Mouse (Mus musculus): ENCODE results near the gene Zfp423. TPM values are rescaled to one million over a fixed set of nuclear protein-coding genes. Genes with fewer than 3 reads are reported as not detected.

Zfp423 gene
- polyA plus RNA-seq, 1 experiment from 2014 or later = 40.3 TPM

DNA sequence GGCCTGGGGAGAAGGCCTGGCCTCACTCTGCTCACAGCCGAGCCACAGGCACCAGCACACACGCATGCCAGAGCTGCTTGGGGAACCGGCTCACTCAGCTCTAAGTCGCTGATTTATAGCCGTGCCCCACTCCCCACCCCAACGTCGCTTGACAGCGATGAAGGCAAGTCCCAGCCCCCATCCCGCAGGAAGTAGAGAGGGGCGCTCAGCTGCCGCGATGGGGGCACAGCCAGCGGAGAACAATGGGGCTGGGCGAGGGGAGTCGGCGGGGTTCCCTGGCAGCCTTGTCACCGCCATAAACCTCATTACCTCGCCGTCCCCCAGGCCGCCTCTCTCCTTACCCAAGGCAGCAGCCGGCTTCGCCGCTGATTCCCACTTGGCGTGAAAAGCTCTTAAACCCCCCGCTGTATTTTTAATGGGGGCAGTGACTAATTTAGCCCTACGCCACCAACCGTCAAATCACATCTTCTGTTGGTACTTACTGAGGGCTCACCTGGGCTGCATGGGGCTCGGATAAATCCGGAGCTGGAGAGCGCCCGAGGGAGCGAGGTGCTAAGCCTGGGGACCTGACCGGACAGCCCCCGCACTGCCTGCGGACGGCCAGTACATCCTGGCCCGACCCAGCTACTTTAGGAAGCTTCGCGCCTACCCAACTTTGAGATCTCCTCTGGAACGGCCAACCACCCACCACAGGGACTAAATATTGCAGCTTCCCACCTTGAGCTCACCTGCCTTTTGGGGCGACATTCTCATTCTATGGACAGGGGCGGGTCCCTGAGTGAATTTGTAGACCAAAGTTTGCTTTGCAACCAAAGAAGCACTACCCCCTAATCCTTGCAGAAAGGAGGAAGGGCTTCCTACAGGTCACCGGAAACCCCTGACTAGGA lies 299.1 kb downstream of the Zfp423 start:
- peak; percentile 20 for ATAC-seq (ENCODE audit: low FRiP score)
- peak; percentile 93 for DNase-seq (ENCODE audit: low spot score, missing footprints)

DNA sequence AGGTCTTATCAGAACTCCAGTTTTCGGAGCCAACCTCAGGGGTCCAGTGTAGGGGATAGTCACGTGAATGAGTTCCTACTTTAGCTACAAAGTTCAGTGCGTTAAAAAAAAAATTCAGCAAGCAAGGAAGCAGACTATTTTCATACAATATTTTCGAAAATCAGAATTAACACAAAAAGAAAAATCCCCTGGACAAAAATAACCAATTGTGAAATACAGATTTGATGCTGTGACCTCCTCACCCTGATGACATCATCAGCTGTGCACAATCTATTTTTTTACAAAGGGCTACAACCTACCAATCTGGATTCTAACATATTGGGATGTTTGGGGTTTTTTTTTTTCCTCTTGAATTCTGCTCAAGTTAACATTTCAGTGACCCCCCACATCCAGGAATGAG lies 301.9 kb downstream of the Zfp423 start:
- Histone ChIP-seq H3K4me2 (no peak overlapping the region), H3K27ac (ENCODE audit: low read depth, low read length) (no peak overlapping the region), H3K4me3 (ENCODE audit: low read depth, low read length) (no peak overlapping the region), H3K27me3 (ENCODE audit: control insufficient read depth, insufficient read depth, low read length) (peaks cover 18% of the 10 kb centered on the region), H3K36me3 (ENCODE audit: control insufficient read depth, insufficient read depth, low read length) (no peaks in the 10 kb centered on the region), H3K4me1 (ENCODE audit: control insufficient read depth, insufficient read depth, low read length) (peaks cover 33% of the 10 kb centered on the region), H3K9ac (ENCODE audit: low read length) (no peak overlapping the region), H3K9me3 (ENCODE audit: control insufficient read depth, low read length) (no peaks in the 10 kb centered on the region)
- ATAC-seq (ENCODE audit: low FRiP score) (no peak), DNase-seq (ENCODE audit: low spot score, missing footprints) (no peak)
- 73% methylated on average over 4 of the region's 4 CpGs for WGBS

More for the DNA sequence above, 299.1 kb downstream of the Zfp423 start:
- Histone ChIP-seq H3K36me3 (ENCODE audit: control insufficient read depth, insufficient read depth, low read length) (no peaks in the 10 kb centered on the region), H3K9ac (ENCODE audit: low read length) (peak overlapping the region; percentile 41; the same call in 1 of the 2 replicates), H3K4me1 (ENCODE audit: control insufficient read depth, insufficient read depth, low read length) (peaks cover 44% of the 10 kb centered on the region), H3K4me3 (ENCODE audit: low read depth, low read length) (no peak overlapping the region; the same call in 1 of the 2 replicates), H3K4me2 (peak overlapping the region; percentile 37), H3K27ac (ENCODE audit: low read depth, low read length) (no peak overlapping the region), H3K9me3 (ENCODE audit: control insufficient read depth, low read length) (no peaks in the 10 kb centered on the region), H3K27me3 (ENCODE audit: control insufficient read depth, insufficient read depth, low read length) (peaks cover 18% of the 10 kb centered on the region)
- WGBS = 2% methylated on average over 43 of the region's 43 CpGs

DNA sequence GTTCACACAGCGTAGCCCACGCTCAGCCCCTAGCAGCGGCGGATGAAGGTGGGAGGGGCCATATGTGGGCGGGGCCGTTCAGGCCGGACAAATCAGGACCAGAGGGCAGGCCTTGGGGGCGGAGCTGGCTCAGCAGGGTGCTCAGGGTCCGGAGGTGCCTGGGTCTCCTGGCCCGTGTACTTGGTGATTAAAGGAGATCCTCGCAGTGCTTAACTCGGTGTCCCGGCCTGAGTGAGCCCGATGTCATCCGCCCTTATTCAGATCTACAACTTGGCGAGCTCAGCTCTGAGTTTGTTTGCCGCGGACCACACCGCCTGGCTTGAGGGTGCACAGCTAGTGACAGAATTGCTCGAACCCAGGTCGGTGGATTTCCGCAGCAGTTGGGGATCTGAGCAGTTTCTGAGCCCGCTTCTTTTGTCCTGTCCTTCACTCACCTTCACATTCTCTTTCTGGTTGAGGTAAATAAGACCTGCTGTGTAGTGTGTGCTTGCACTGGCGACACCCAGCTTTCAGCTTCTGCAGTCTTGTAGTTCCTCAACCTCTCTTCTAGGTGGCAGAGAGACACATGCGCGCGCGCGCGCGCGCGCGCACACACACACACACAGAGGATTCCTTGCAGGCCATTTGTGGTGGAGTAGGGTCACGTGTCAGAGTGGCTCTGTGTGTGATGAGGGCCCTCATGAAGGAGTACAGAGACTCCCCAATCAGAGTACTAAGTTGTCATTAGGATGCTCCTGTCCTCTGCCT lies 302.7 kb downstream of the Zfp423 start:
- DNase-seq (ENCODE audit: low spot score, missing footprints) (peak; percentile 97), ATAC-seq (ENCODE audit: low FRiP score) (peak; percentile 88)
- H3K4me1 ChIP-seq (ENCODE audit: control insufficient read depth, insufficient read depth, low read length) = peaks cover 27% of the 10 kb centered on the region
- H3K27ac ChIP-seq (ENCODE audit: low read depth, low read length) = no peak overlapping the region
- H3K9me3 ChIP-seq (ENCODE audit: control insufficient read depth, low read length) = no peaks in the 10 kb centered on the region
- no peaks in the 10 kb centered on the region for H3K36me3 ChIP-seq (ENCODE audit: control insufficient read depth, insufficient read depth, low read length)
- H3K27me3 ChIP-seq (ENCODE audit: control insufficient read depth, insufficient read depth, low read length) = peaks cover 18% of the 10 kb centered on the region
- 5% methylated on average over 35 of the region's 35 CpGs for WGBS
- H3K9ac ChIP-seq (ENCODE audit: low read length) = peak overlapping the region; percentile 33; the same call in 1 of the 2 replicates
- peak overlapping the region; percentile 31 for H3K4me3 ChIP-seq (ENCODE audit: low read depth, low read length)
- peak overlapping the region; percentile 63 for H3K4me2 ChIP-seq

DNA sequence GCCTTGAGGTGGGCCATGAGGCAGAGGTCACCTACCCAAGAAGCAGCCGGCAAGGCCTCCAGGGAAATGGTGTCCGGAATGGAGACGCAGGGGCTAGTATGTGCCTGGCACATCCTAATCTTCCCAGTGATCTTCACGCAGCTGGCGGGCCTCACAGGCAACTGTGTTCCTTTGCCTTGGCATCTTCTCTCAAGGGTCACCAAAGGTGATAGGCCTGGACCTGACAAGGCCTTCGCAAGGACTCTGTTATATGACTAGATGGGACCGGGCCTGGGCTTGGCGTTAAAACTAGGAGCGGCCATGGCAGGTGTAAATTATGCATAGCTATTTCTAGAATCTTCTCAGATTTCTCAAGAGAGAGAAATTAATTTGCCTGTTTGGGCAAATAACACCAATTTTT lies 303.4 kb downstream of the Zfp423 start:
- ATAC-seq (ENCODE audit: low FRiP score) = 0 out of 2 replicates have a peak, but pooled peaks have one; percentile 33

DNA sequence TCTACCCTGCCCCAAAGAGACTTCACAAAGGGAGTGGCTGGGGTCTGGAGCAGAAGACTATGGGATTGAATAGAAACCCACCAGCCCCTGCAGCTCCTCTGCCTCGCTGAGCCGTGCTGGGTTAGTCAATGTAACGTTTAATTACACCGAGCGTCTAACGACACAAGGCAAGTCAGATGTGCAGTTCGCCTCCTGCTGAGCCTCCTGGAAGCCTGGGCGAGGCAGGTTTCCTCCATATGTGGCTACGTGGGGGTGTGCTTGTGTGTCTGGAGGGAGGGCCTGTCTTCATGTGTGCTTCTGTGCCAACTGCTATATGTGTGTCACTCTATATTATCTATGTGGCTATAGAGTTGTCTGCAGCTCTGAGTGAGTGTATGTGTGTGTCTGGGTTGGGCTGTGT lies 311.6 kb downstream of the Zfp423 start:
- Histone ChIP-seq H3K9me3 (ENCODE audit: control insufficient read depth, low read length) (no peaks in the 10 kb centered on the region), H3K9ac (ENCODE audit: low read length) (no peak overlapping the region), H3K4me3 (ENCODE audit: low read depth, low read length) (no peak overlapping the region), H3K4me1 (ENCODE audit: control insufficient read depth, insufficient read depth, low read length) (no peaks in the 10 kb centered on the region), H3K27ac (ENCODE audit: low read depth, low read length) (no peak overlapping the region), H3K36me3 (ENCODE audit: control insufficient read depth, insufficient read depth, low read length) (no peaks in the 10 kb centered on the region), H3K4me2 (no peak overlapping the region), H3K27me3 (ENCODE audit: control insufficient read depth, insufficient read depth, low read length) (no peaks in the 10 kb centered on the region)
- WGBS = 85% methylated on average over 9 of the region's 9 CpGs
- ATAC-seq (ENCODE audit: low FRiP score) (no peak), DNase-seq (ENCODE audit: low spot score, missing footprints) (no peak)

More for the DNA sequence above, 303.4 kb downstream of the Zfp423 start:
- WGBS = 80% methylated on average over 9 of the region's 9 CpGs
- H3K36me3 ChIP-seq (ENCODE audit: control insufficient read depth, insufficient read depth, low read length) = no peaks in the 10 kb centered on the region
- no peak for DNase-seq (ENCODE audit: low spot score, missing footprints)
- H3K9me3 ChIP-seq (ENCODE audit: control insufficient read depth, low read length) = no peaks in the 10 kb centered on the region
- no peak overlapping the region for H3K9ac ChIP-seq (ENCODE audit: low read length)
- H3K4me1 ChIP-seq (ENCODE audit: control insufficient read depth, insufficient read depth, low read length) = peaks cover 20% of the 10 kb centered on the region
- H3K4me3 ChIP-seq (ENCODE audit: low read depth, low read length) = no peak overlapping the region
- H3K27ac ChIP-seq (ENCODE audit: low read depth, low read length) = no peak overlapping the region
- H3K27me3 ChIP-seq (ENCODE audit: control insufficient read depth, insufficient read depth, low read length) = peaks cover 11% of the 10 kb centered on the region
- no peak overlapping the region for H3K4me2 ChIP-seq

DNA sequence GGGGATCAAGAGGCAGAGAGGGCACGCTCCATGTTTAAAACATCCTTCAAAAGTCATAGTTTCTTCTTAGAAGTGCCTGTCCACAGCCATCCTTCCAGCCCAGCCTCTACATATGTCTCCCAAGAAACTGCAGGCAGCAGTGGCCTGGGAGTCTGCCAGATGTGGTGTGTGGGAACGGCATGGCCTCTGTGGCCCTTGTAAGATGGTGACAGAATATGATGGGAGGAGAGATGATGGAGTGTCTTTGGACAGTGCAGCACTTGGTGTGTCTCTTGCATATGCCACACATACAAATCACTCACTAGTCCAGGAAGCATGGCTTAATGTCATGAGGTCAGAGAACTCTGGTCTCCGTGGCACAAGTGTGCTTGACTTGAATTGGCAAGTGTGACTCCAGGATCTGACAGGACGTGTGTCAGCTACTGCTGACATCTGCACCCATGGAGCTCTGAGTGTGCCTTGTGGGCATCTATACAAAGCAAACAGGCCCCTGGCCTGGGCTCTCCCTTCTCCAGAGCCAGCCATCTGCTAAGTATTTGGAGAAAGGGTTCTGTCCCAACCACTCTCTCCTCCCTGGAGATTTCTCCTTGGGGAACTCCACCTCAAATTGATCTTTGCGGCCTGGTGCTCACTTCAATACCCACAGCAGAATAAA lies 313.4 kb downstream of the Zfp423 start:
- no peak overlapping the region for H3K4me2 ChIP-seq
- H3K4me3 ChIP-seq (ENCODE audit: low read depth, low read length) = no peak overlapping the region
- no peaks in the 10 kb centered on the region for H3K36me3 ChIP-seq (ENCODE audit: control insufficient read depth, insufficient read depth, low read length)
- WGBS = 67% methylated on average over 5 of the region's 5 CpGs
- no peak overlapping the region for H3K27ac ChIP-seq (ENCODE audit: low read depth, low read length)
- no peak overlapping the region for H3K9ac ChIP-seq (ENCODE audit: low read length)
- no peaks in the 10 kb centered on the region for H3K27me3 ChIP-seq (ENCODE audit: control insufficient read depth, insufficient read depth, low read length)
- no peak for ATAC-seq (ENCODE audit: low FRiP score)
- no peaks in the 10 kb centered on the region for H3K9me3 ChIP-seq (ENCODE audit: control insufficient read depth, low read length)
- no peak for DNase-seq (ENCODE audit: low spot score, missing footprints)
- H3K4me1 ChIP-seq (ENCODE audit: control insufficient read depth, insufficient read depth, low read length) = no peaks in the 10 kb centered on the region

DNA sequence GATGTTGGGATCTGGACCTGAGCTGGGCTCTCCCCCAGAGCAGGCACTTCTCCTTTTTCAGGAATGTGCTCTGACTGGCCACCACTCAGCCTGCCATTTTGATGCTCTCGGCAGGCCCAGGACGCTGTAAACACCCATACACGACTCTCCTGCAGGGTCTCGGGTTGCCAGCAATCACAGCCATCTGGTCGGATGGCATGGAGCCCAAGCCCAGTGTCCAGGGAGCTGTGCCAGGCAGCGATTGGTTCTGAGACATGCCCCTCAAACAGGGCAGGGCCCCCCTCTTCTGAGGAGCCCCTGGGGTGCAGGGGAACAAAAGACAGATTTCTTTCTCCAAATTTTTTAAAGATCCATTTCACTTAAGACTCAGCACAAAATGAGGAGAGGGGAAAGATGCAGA lies 314.0 kb downstream of the Zfp423 start:
- ATAC-seq (ENCODE audit: low FRiP score) = no peak
- Histone ChIP-seq H3K4me2 (no peak overlapping the region), H3K9me3 (ENCODE audit: control insufficient read depth, low read length) (no peaks in the 10 kb centered on the region), H3K36me3 (ENCODE audit: control insufficient read depth, insufficient read depth, low read length) (no peaks in the 10 kb centered on the region), H3K27ac (ENCODE audit: low read depth, low read length) (no peak overlapping the region), H3K27me3 (ENCODE audit: control insufficient read depth, insufficient read depth, low read length) (no peaks in the 10 kb centered on the region), H3K4me1 (ENCODE audit: control insufficient read depth, insufficient read depth, low read length) (no peaks in the 10 kb centered on the region), H3K4me3 (ENCODE audit: low read depth, low read length) (no peak overlapping the region), H3K9ac (ENCODE audit: low read length) (no peak overlapping the region)
- 54% methylated on average over 6 of the region's 6 CpGs for WGBS
- no peak for DNase-seq (ENCODE audit: low spot score, missing footprints)

DNA sequence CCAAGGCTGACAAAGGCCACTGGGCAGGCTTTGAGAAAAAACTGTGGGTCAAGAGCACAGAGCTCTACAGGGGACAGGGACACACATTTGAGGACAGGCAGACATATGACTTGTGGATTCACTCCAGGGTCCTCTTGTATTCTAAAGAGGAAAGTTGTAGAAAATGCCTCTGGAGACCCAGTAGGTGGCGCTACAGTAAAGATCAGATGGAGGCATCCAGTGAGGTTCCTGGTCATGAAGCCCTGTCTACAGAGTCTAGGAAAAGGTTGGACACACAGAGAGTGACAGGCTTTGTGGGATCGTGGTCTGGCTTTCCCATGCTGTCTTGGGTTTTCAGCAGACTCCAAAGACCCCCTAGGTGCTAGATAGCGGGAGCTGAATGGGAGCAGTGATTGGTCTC lies 318.5 kb downstream of the Zfp423 start:
- 35% methylated on average over 3 of the region's 3 CpGs for WGBS
- Histone ChIP-seq H3K4me3 (ENCODE audit: low read depth, low read length) (no peak overlapping the region), H3K4me2 (no peak overlapping the region), H3K27me3 (ENCODE audit: control insufficient read depth, insufficient read depth, low read length) (no peaks in the 10 kb centered on the region), H3K9me3 (ENCODE audit: control insufficient read depth, low read length) (no peaks in the 10 kb centered on the region), H3K4me1 (ENCODE audit: control insufficient read depth, insufficient read depth, low read length) (no peaks in the 10 kb centered on the region), H3K36me3 (ENCODE audit: control insufficient read depth, insufficient read depth, low read length) (no peaks in the 10 kb centered on the region), H3K27ac (ENCODE audit: low read depth, low read length) (no peak overlapping the region), H3K9ac (ENCODE audit: low read length) (no peak overlapping the region)
- ATAC-seq (ENCODE audit: low FRiP score) (no peak), DNase-seq (ENCODE audit: low spot score, missing footprints) (no peak)

All from midbrain, embryonic 11.5 days (tissue).